Mouse (Mus musculus): ENCODE measurements around the gene Ggt6.

The Ggt6 gene

DNA sequence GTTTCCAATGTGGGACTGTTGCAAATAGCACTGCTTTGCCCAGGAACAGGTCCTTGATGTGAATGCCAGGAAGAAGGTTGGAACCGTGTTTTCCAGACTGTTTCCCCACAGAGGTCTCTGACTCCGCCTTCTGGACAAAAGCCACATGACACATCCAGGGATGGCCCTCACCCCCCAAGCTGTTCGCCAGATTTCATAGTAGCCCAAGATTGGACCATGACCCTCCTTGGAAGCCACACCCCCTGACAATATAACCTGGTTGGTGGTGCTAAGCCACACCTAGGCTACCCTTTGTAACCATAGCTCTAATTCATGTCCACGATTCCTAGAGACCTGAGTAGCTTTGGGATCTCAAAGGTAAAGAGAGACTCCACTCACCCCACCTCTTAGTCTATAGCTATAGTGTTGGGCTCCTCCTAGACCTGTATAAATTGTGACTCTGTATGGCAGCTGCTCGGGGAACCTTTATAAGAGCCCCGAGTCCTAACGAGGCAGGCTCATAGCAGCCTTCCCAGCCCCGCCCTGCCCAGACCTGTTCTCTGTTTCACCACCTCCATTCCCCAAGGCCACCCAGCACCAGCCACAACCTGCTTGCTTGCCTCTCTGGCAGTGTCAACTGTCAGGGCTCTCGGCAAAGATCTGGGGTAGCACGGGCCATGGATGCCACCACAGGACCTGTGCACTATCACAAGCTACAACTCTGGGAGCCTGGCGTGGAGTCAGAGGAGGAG, at the start of gene Ggt6:
TSS of gene Ggt6 (plus strand) at position 564 of the 731 bp plus-strand sequence.
- Histone ChIP-seq H3K36me3 (ENCODE audit: control insufficient read depth, insufficient read depth, low read length, poor library complexity, severe bottlenecking) (no peaks in the 10 kb centered on the region), H3K27me3 (ENCODE audit: control insufficient read depth, insufficient read depth, low read length, poor library complexity, severe bottlenecking) (no peaks in the 10 kb centered on the region)
- DNase-seq (ENCODE audit: low read depth, low spot score), result no peak

DNA sequence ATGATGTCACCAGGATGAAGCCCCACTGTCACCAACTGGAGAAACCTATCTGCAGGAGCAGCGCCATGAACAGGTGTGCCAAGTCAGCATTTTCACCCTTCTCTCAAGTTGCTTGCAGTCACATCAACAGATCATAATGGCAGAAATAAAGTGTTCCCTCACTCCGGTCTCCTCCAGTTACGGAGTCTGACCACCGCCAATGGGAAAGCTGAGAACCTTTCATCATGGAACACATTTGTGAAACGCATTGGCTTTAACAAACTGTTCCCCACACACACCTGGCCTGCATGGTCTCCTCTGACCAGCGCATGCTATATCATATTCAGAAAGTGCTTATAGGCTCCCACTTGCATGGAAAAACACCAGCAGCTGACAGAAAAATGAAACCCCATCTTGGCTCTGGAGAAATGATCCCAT, 47.2 kb upstream of the Ggt6 start:
- no peak for DNase-seq (ENCODE audit: low read depth, low spot score)
- Histone ChIP-seq H3K27me3 (ENCODE audit: control insufficient read depth, insufficient read depth, low read length, poor library complexity, severe bottlenecking) (no peaks in the 10 kb centered on the region), H3K36me3 (ENCODE audit: control insufficient read depth, insufficient read depth, low read length, poor library complexity, severe bottlenecking) (no peaks in the 10 kb centered on the region)

GRCm38 (mm10) chr11:72389407-72390142, 45.8 kb upstream of the Ggt6 start:
- no peaks in the 10 kb centered on the region for H3K27me3 ChIP-seq (ENCODE audit: control insufficient read depth, insufficient read depth, low read length, poor library complexity, severe bottlenecking)
- H3K36me3 ChIP-seq (ENCODE audit: control insufficient read depth, insufficient read depth, low read length, poor library complexity, severe bottlenecking), result no peaks in the 10 kb centered on the region
- no peak for DNase-seq (ENCODE audit: low read depth, low spot score)

GRCm38 (mm10) chr11:72391181-72391580, 44.1 kb upstream of the Ggt6 start:
- Histone ChIP-seq H3K36me3 (ENCODE audit: control insufficient read depth, insufficient read depth, low read length, poor library complexity, severe bottlenecking) (no peaks in the 10 kb centered on the region), H3K27me3 (ENCODE audit: control insufficient read depth, insufficient read depth, low read length, poor library complexity, severe bottlenecking) (no peaks in the 10 kb centered on the region)
- DNase-seq (ENCODE audit: low read depth, low spot score), result no peak

DNA sequence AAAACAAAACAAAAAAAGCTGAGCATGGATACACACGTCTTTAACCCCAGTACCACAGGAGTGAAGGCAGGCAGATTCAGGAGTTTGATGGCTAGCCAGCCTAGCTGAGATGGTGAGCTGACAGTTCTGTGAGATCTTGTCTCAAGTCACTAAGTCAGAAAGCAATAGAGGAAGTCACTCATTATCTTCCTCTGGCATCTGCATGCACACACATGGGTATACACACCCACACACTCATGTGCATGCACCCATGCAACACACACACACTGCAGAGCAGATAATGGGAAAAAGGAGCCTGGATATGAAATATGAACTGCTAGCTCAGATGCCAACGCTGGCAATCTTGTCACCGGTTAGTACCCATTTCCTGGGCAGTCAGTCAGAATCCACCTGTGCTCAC, 42.1 kb upstream of the Ggt6 start:
- Histone ChIP-seq H3K36me3 (ENCODE audit: control insufficient read depth, insufficient read depth, low read length, poor library complexity, severe bottlenecking) (no peaks in the 10 kb centered on the region), H3K27me3 (ENCODE audit: control insufficient read depth, insufficient read depth, low read length, poor library complexity, severe bottlenecking) (no peaks in the 10 kb centered on the region)
- DNase-seq (ENCODE audit: low read depth, low spot score), result no peak

- no peak for DNase-seq (ENCODE audit: low read depth, low spot score)
- H3K27me3 ChIP-seq (ENCODE audit: control insufficient read depth, insufficient read depth, low read length, poor library complexity, severe bottlenecking), result no peaks in the 10 kb centered on the region
- no peaks in the 10 kb centered on the region for H3K36me3 ChIP-seq (ENCODE audit: control insufficient read depth, insufficient read depth, low read length, poor library complexity, severe bottlenecking)
Observed at GRCm38 (mm10) chr11:72393669-72394068, 41.7 kb upstream of the Ggt6 start.

DNA sequence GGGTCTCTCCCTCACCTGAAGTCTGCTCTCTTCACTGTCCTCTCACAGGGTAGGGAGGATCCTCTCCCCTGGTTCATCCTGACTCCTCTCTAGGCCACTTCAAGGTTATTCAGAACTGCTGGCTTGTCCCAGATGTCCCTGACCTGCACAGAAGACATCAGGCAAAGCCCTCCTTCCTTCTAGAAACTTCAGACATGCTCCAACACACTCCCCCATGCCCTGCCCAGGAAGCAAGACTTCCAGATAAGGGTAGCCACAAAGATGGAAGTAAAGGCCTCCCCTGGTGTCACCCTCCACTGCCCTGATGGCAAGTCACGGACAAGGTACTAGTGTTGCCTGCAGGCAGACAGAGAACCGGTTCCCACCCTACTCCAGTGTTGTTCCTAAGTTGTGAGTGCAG, 40.6 kb upstream of the Ggt6 start:
- H3K36me3 ChIP-seq (ENCODE audit: control insufficient read depth, insufficient read depth, low read length, poor library complexity, severe bottlenecking), result no peaks in the 10 kb centered on the region
- H3K27me3 ChIP-seq (ENCODE audit: control insufficient read depth, insufficient read depth, low read length, poor library complexity, severe bottlenecking), result no peaks in the 10 kb centered on the region
- DNase-seq (ENCODE audit: low read depth, low spot score), result no peak

DNA sequence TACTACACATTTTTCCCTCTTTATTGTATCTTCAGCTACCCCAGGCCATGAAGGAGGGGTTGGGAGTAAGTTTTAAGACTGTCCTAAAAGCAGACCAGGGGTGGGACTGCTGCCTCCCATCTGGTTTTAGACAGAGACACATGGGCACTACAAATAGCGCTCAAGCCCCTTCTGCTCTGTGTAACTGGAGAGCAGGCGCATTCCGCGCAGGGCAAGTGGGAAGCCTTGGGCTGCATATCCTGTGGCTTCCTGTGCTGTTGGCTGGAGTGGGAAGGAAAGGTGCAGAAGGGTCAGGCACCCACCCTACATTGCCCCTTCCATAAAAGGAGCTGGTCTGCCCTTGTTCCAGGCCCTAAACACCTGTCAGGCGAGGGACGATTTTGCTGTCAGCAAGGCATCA, 39.7 kb upstream of the Ggt6 start:
- Histone ChIP-seq H3K36me3 (ENCODE audit: control insufficient read depth, insufficient read depth, low read length, poor library complexity, severe bottlenecking) (no peaks in the 10 kb centered on the region), H3K27me3 (ENCODE audit: control insufficient read depth, insufficient read depth, low read length, poor library complexity, severe bottlenecking) (no peaks in the 10 kb centered on the region)
- no peak for DNase-seq (ENCODE audit: low read depth, low spot score)

GRCm38 (mm10) chr11:72396621-72397020, 38.7 kb upstream of the Ggt6 start:
- H3K36me3 ChIP-seq (ENCODE audit: control insufficient read depth, insufficient read depth, low read length, poor library complexity, severe bottlenecking), result no peaks in the 10 kb centered on the region
- H3K27me3 ChIP-seq (ENCODE audit: control insufficient read depth, insufficient read depth, low read length, poor library complexity, severe bottlenecking), result no peaks in the 10 kb centered on the region
- DNase-seq (ENCODE audit: low read depth, low spot score), result no peak

- no peaks in the 10 kb centered on the region for H3K36me3 ChIP-seq (ENCODE audit: control insufficient read depth, insufficient read depth, low read length, poor library complexity, severe bottlenecking)
Observed at GRCm38 (mm10) chr11:72397072-72397471, 38.3 kb upstream of the Ggt6 start.

GRCm38 (mm10) chr11:72397811-72398525, 37.4 kb upstream of the Ggt6 start:
- DNase-seq (ENCODE audit: low read depth, low spot score), result no peak
- Histone ChIP-seq H3K36me3 (ENCODE audit: control insufficient read depth, insufficient read depth, low read length, poor library complexity, severe bottlenecking) (no peaks in the 10 kb centered on the region), H3K27me3 (ENCODE audit: control insufficient read depth, insufficient read depth, low read length, poor library complexity, severe bottlenecking) (no peaks in the 10 kb centered on the region)

More at GRCm38 (mm10) chr11:72397072-72397471, 38.3 kb upstream of the Ggt6 start:
- DNase-seq (ENCODE audit: low read depth, low spot score), result no peak
- no peaks in the 10 kb centered on the region for H3K27me3 ChIP-seq (ENCODE audit: control insufficient read depth, insufficient read depth, low read length, poor library complexity, severe bottlenecking)

DNA sequence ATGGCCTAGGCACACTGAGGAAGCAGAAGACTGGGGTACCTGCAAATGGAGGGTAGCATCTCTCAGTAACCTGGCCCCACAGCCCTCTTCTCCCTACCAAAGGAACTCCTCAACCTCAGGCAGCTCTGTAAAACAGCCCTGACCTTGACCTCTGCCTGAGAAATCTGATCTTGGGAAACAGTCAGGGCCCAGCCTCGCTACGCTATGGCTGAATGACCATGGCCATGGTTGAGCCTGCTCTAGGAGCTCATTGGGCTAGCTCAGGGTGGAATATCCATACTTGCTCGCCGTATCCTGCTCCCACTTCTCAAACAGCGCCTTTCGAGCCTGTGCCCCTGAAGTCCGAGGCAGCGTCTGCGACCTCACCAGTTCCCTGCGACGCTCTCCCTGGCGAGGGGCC, 34.3 kb upstream of the Ggt6 start:
- H3K27me3 ChIP-seq (ENCODE audit: control insufficient read depth, insufficient read depth, low read length, poor library complexity, severe bottlenecking), result no peaks in the 10 kb centered on the region
- H3K36me3 ChIP-seq (ENCODE audit: control insufficient read depth, insufficient read depth, low read length, poor library complexity, severe bottlenecking), result no peaks in the 10 kb centered on the region
- no peak for DNase-seq (ENCODE audit: low read depth, low spot score)

DNA sequence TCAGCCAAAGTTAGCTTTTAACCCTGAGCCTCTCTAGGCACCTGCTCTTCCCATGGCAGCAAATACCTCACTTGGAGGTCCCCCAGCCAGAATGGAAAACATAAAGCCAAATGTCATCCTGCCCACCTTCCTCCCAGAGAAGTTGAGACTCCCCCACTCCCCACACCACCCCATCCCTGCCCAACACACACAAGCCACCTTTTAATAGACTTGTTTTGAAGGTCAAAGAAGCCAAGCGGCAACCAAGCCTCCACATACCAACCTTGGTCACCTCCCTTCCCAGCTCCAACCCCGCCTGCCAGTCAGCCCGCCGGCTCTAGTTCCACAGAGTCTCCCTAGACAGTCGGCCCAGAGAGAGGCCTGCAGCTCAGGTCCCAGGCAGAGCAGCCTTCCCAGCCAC, 33.3 kb upstream of the Ggt6 start:
- DNase-seq (ENCODE audit: low read depth, low spot score), result no peak
- no peaks in the 10 kb centered on the region for H3K36me3 ChIP-seq (ENCODE audit: control insufficient read depth, insufficient read depth, low read length, poor library complexity, severe bottlenecking)
- no peaks in the 10 kb centered on the region for H3K27me3 ChIP-seq (ENCODE audit: control insufficient read depth, insufficient read depth, low read length, poor library complexity, severe bottlenecking)

- no peak for DNase-seq (ENCODE audit: low read depth, low spot score)
- Histone ChIP-seq H3K36me3 (ENCODE audit: control insufficient read depth, insufficient read depth, low read length, poor library complexity, severe bottlenecking) (no peaks in the 10 kb centered on the region), H3K27me3 (ENCODE audit: control insufficient read depth, insufficient read depth, low read length, poor library complexity, severe bottlenecking) (no peaks in the 10 kb centered on the region)
Observed at GRCm38 (mm10) chr11:72402969-72403368, 32.4 kb upstream of the Ggt6 start.

DNA sequence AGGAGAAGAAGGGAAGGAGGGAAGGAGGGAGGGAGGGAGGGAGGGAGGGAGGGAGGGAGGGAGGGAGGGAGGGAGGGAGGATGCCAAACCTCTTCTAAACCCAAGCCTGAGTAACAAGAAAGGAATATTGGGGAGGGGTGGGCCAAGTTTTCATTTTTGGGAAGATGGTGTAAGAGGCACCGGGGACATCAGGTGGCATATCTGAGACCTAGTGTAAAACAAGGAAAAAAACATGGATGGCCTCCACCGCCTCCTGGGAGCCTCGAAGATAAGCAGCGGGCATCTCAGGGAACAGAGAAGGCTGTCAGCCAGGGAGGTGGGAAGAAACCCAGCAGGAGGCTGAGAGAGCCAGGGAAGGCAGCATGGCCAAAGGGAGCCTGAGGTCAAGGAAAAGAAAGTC, 29.8 kb upstream of the Ggt6 start:
- DNase-seq (ENCODE audit: low read depth, low spot score), result no peak
- no peaks in the 10 kb centered on the region for H3K36me3 ChIP-seq (ENCODE audit: control insufficient read depth, insufficient read depth, low read length, poor library complexity, severe bottlenecking)
- no peaks in the 10 kb centered on the region for H3K27me3 ChIP-seq (ENCODE audit: control insufficient read depth, insufficient read depth, low read length, poor library complexity, severe bottlenecking)
